Mouse (Mus musculus): Measurements from ENCODE around the gene Dbnl. TPM values are rescaled to one million over a fixed set of nuclear protein-coding genes. Genes with fewer than 3 reads are reported as not detected.
A peak's percentile ranks its signal among the peaks of the same experiment; 100 is the strongest.

Gene Dbnl
- total RNA-seq, 2 experiments from 2014 or later = 84.5 to 179 TPM

DNA sequence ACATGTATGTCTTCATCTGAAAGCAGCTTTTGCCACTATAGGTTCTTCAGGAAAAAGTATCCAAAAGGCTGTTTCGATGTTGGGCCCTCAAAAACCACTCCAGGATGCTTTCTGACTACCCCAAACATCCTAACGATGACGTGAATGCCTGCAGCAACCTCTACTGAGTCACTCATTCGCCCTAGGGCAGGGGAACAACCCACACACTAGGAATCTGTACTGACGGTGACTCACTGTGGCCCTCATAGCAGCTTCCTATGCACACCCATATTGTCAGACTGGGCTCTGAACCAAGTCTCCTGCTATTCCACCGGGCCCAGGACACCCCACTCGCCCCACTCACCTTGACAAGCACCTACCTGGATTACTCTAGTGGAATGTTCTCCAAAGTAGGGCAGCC, 46.8 kb downstream of the Dbnl start:
- no peak for ATAC-seq (ENCODE audit: poor library complexity, severe bottlenecking)

GRCm38 (mm10) chr11:5836126-5836525, 47.8 kb downstream of the Dbnl start:
- no peak for ATAC-seq (ENCODE audit: poor library complexity, severe bottlenecking)

DNA sequence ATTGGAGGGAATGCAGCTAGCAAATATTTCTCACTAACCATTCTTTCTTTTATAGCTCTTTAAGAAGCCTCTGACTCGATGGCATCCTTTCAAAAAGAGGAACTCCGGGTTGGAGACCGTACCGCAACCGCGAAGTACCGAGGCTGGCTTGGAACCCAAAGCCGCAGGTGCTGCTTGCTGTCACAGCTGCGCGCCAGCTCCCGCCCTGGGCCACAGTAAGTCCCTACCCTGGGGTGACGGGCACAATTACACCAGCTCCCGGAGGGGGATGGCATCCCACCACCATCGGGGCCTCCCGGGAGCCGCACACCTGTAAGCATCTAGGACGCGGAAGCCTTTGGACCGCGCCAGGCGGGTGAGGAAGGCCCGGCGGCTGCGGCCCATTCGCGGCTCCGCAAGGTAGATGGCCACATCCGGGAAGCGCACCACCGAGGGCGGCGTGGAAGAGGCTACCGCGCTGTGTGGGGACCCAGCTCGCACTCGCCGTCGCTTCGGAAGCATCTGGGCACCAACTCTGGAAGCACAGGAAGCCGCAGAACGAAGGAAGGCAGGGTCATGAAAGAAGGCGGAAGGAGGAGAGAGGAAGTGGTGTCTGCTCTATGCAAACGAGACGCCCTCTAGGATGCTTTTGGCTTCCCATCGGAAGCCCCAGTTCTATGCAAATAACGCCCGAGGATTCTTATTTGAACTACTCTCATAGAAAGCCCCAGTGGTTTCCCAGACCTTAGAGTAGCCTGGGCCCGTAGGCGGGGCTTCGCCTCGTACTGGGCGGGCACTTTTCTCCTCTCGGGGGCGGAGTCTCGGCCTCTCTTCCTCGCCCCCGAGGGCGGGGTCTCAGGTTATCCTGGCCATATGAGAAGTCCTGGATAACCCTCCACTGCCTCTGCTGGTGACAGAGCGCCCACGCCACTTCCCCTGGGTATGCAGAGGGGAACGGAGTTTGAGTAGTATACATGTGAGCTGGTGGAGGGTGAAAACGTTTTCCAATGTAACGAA, 49.3 kb downstream of the Dbnl start, which contains the start of gene Polm:
Gene Polm (minus strand): TSS at position 766 of the 996 bp plus-strand sequence.
- ATAC-seq (ENCODE audit: poor library complexity, severe bottlenecking) = peak; percentile 94

GRCm38 (mm10) chr11:5840346-5840745, 52.1 kb downstream of the Dbnl start:
- no peak for ATAC-seq (ENCODE audit: poor library complexity, severe bottlenecking)

GRCm38 (mm10) chr11:5841751-5842150, 53.5 kb downstream of the Dbnl start:
- ATAC-seq (ENCODE audit: poor library complexity, severe bottlenecking) = no peak

DNA sequence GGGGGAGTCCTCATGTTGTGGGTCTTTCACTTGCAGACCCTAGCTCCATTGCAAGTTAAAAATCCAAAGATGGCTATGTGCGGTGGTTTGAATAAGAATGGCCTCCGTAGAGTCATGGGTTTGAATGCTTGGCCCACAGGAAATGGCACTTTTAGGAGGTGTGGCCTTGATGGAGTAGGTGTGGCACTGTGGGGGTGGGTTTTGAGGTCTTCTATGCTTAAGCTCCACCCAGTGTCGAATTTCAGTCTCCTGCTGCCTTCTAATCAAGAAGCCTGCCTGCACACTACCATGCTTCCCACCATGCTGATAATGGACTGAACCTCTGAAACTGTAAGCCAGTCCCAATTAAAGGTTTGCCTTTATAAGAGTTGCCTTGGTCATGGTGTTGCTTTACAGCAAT, 54.8 kb downstream of the Dbnl start:
- ATAC-seq (ENCODE audit: poor library complexity, severe bottlenecking) = no peak

GRCm38 (mm10) chr11:5846639-5847345, 58.5 kb downstream of the Dbnl start:
- ATAC-seq (ENCODE audit: poor library complexity, severe bottlenecking) = no peak

DNA sequence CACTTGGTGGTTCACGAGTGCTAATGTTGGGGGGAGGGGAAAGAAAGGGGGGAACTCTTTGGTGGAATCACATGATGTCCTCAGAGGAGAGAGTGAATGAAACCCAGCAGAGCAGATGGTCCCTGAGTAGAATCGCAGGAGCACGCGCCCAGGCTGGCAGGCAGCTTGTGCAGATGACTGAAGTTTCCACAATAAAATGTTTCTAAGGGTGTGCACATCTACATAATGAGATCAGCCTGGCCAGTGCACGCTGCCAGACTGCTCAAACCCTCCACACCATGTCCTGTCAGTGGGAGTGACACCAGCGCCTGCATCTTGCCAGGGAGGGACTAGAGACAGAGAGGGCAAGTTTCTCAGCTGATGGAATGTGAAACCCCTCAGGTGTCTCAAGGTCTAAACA, 60.5 kb downstream of the Dbnl start:
- no peak for ATAC-seq (ENCODE audit: poor library complexity, severe bottlenecking)

DNA sequence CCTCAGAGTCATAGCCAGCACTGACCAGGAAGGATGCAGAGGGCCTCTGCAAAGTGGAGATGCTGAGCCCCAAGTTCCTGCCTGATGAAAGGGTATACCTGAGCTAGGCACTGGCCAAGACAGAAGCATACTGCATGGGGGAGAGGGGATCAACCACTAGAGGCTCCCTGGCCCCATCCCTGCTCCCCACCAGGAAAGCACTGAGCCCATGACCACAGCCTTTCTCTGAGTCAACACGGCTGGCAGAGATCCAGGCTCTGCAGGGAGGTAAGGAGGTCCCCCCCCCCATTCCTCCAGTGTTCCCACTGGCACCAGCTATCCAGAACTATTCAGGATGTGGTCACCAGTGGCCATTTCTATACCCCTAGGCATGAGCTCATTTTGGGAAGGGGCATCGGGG, 61.0 kb downstream of the Dbnl start:
- ATAC-seq (ENCODE audit: poor library complexity, severe bottlenecking) = no peak

GRCm38 (mm10) chr11:5850452-5850851, 62.2 kb downstream of the Dbnl start:
- ATAC-seq (ENCODE audit: poor library complexity, severe bottlenecking) = no peak

Other genes starting within 250 kb of the Dbnl start
- 13.1 and 13.5 TPM in 2 replicates for gene Ccdc117, start 246.3 kb upstream of the Dbnl start, total RNA-seq (2015)
- 21.4 and 25.0 TPM in 2 replicates for gene Ccdc117, start 246.3 kb upstream of the Dbnl start, total RNA-seq (2017)
- not detected in 2 replicates for gene Ankrd36, start 218.8 kb upstream of the Dbnl start, total RNA-seq (2015)
- gene Ankrd36, start 218.8 kb upstream of the Dbnl start, total RNA-seq (2017) = not detected in 2 replicates
- gene Mrps24, start 72.8 kb upstream of the Dbnl start, total RNA-seq (2015) = 67.4 and 74.1 TPM in 2 replicates
- 30.7 and 41.2 TPM in 2 replicates for gene Mrps24, start 72.8 kb upstream of the Dbnl start, total RNA-seq (2017)
- 4.1 and 4.5 TPM in 2 replicates for gene Urgcp, start 26.1 kb upstream of the Dbnl start, total RNA-seq (2015)
- 7.5 and 8.7 TPM in 2 replicates for gene Urgcp, start 26.1 kb upstream of the Dbnl start, total RNA-seq (2017)
- not detected in 2 replicates for gene Pgam2, start 15.2 kb downstream of the Dbnl start, total RNA-seq (2015)
- not detected in 2 replicates for gene Pgam2, start 15.2 kb downstream of the Dbnl start, total RNA-seq (2017)
- gene Polm, start 49.5 kb downstream of the Dbnl start, total RNA-seq (2015) = 10.4 and 10.7 TPM in 2 replicates
- gene Polm, start 49.5 kb downstream of the Dbnl start, total RNA-seq (2017) = 6.0 and 8.8 TPM in 2 replicates
- gene Aebp1, start 73.5 kb downstream of the Dbnl start, total RNA-seq (2015) = not detected in 2 replicates
- 0.11 and 0.12 TPM in 2 replicates for gene Aebp1, start 73.5 kb downstream of the Dbnl start, total RNA-seq (2017)
- 23.8 and 31.6 TPM in 2 replicates for gene Pold2, start 89.8 kb downstream of the Dbnl start, total RNA-seq (2015)
- 19.0 and 29.3 TPM in 2 replicates for gene Pold2, start 89.8 kb downstream of the Dbnl start, total RNA-seq (2017)
- gene Myl7, start 110.3 kb downstream of the Dbnl start, total RNA-seq (2015) = not detected in 2 replicates
- not detected in 2 replicates for gene Myl7, start 110.3 kb downstream of the Dbnl start, total RNA-seq (2017)
- gene Gck, start 161.6 kb downstream of the Dbnl start, total RNA-seq (2015) = not detected in 2 replicates
- gene Gck, start 161.6 kb downstream of the Dbnl start, total RNA-seq (2017) = not detected in 2 replicates
- gene Ykt6, start 167.2 kb downstream of the Dbnl start, total RNA-seq (2015) = 18.2 and 21.0 TPM in 2 replicates
- gene Ykt6, start 167.2 kb downstream of the Dbnl start, total RNA-seq (2017) = 41.8 and 54.2 TPM in 2 replicates